ENCODE assay signal across 18 mouse cellular contexts in genomic region chr2:125764531-125764930, GRCm38 (mm10). TPM values are rescaled to one million over a fixed set of nuclear protein-coding genes. Genes with fewer than 3 reads are reported as not detected.
A peak's percentile ranks its signal among the peaks of the same experiment; 100 is the strongest.
DNase-seq lines count a peak whose midpoint lies in the region; ATAC-seq and TF ChIP-seq lines count a peak whose summit lies in the region.
"Had no signal": no experiment of that assay in that cellular context is flagged by ENCODE, and none has a peak within 500 bp of the region (broad histone marks: within the 10 kb centered on the region; RNA-seq: fewer than 3 reads in every experiment).

No protein-coding gene starts in this region.

- no peak for TF ChIP-seq POLR2A in liver, adult 2 months (IDR thresholded peaks at IDR 0.05; ENCODE audit: extremely low read depth, insufficient read depth, low read length)
- no peak for TF ChIP-seq POLR2A in lung, adult 2 months (IDR thresholded peaks at IDR 0.05; ENCODE audit: borderline replicate concordance, extremely low read depth, low read depth, low read length)

- peaks cover 43% of the 10 kb centered on the region for H3K36me3 ChIP-seq in liver, adult 2 months (ENCODE audit: control insufficient read depth, insufficient read depth, low read length)
- peaks cover 50% of the 10 kb centered on the region for H3K36me3 ChIP-seq in liver, postnatal 0 days (replicated peaks; ENCODE audit: insufficient read depth, low read length)
- peaks cover 15% of the 10 kb centered on the region for H3K36me3 ChIP-seq in lung, postnatal 0 days (ENCODE audit: insufficient read depth, low read length)

- DNase-seq in liver, adult 2 months (ENCODE audit: extremely low read depth, low read depth, low spot score): peak; percentile 91
- no peak for DNase-seq in liver, postnatal 0 days
- DNase-seq in lung, postnatal 0 days (ENCODE audit: low spot score): peak; percentile 21
- DNase-seq in lung, adult 2 months: no peak
- peak; percentile 18 for DNase-seq in lung, postnatal 25 days (ENCODE audit: low spot score)
- no peak for DNase-seq in lung, postnatal 10 days
- peak; percentile 35 for DNase-seq in lung, postnatal 36 days
- no peak for DNase-seq in lung, postnatal 4 days
- DNase-seq: adrenal gland, adult 2 months; adrenal gland, adult 8-10 months; B cell, adult 2 months; cerebellum, adult 11 months; cerebellum, adult 11-12 months had no signal

- H3K4me1 ChIP-seq in liver, adult 2 months (ENCODE audit: control insufficient read depth, insufficient read depth, low read length): peaks cover 9% of the 10 kb centered on the region
- H3K4me1 ChIP-seq in liver, postnatal 0 days (ENCODE audit: insufficient read depth): no peaks in the 10 kb centered on the region
- H3K4me1 ChIP-seq in lung, postnatal 0 days (ENCODE audit: insufficient read depth, low read depth, low read length): no peaks in the 10 kb centered on the region
- H3K4me1 ChIP-seq in lung, adult 2 months (ENCODE audit: control insufficient read depth, insufficient read depth, low read length): no peaks in the 10 kb centered on the region

- H3K9me3 ChIP-seq in liver, postnatal 0 days (ENCODE audit: low read length): no peaks in the 10 kb centered on the region
- H3K9me3 ChIP-seq in lung, postnatal 0 days (ENCODE audit: low read length): no peaks in the 10 kb centered on the region
- H3K9me3 ChIP-seq: G1E had no signal

- no peak overlapping the region for H3K9ac ChIP-seq in liver, adult 2 months (ENCODE audit: low read depth, low read length)
- no peak overlapping the region for H3K9ac ChIP-seq in liver, postnatal 0 days (replicated peaks)
- no peak overlapping the region for H3K9ac ChIP-seq in lung, postnatal 0 days (replicated peaks; ENCODE audit: low read depth)

- peak overlapping the region; percentile 85 for H3K27ac ChIP-seq in liver, adult 2 months (replicated peaks; ENCODE audit: insufficient read depth, low read depth, low read length)
- no peak overlapping the region for H3K27ac ChIP-seq in liver, postnatal 0 days (ENCODE audit: low read depth)
- H3K27ac ChIP-seq in lung, postnatal 0 days (ENCODE audit: low read length): no peak overlapping the region

- ATAC-seq in liver, postnatal 0 days: no peak
- ATAC-seq in lung, postnatal 0 days: no peak
- ATAC-seq: activated CD4-positive, CD25-positive, alpha-beta regulatory T cell, adult 4 months; CD4-positive, CD25-positive, alpha-beta regulatory T cell, adult 4 months; Patski had no signal

- H3K4me3 ChIP-seq in liver, adult 2 months (ENCODE audit: insufficient read depth, low read depth, low read length): no peak overlapping the region
- no peak overlapping the region for H3K4me3 ChIP-seq in liver, postnatal 0 days (ENCODE audit: low read depth, low read length)
- H3K4me3 ChIP-seq in lung, postnatal 0 days (ENCODE audit: low read depth, low read length): no peak overlapping the region
- no peak overlapping the region for H3K4me3 ChIP-seq in lung, adult 2 months (replicated peaks; ENCODE audit: extremely low read depth, low read depth, low read length)

- H3K27me3 ChIP-seq in liver, adult 2 months (ENCODE audit: control insufficient read depth, insufficient read depth, low read length): no peaks in the 10 kb centered on the region
- H3K27me3 ChIP-seq in liver, postnatal 0 days (ENCODE audit: insufficient read depth, low read length): no peaks in the 10 kb centered on the region
- H3K27me3 ChIP-seq in lung, postnatal 0 days (replicated peaks; ENCODE audit: insufficient read depth, low read length): no peaks in the 10 kb centered on the region
- H3K27me3 ChIP-seq: CH12.LX, Patski had no signal

- no peaks in the 10 kb centered on the region; the same call in 1 of the 2 replicates for H3K79me2 ChIP-seq in liver, adult 2 months (ENCODE audit: control insufficient read depth, insufficient read depth, low read length)

- TF ChIP-seq EP300 in liver, postnatal 0 days (IDR thresholded peaks at IDR 0.05; ENCODE audit: low read depth): no peak
- no peak for TF ChIP-seq EP300 in lung, postnatal 0 days (IDR thresholded peaks at IDR 0.05)

- TF ChIP-seq CTCF in liver, adult 2 months (IDR thresholded peaks at IDR 0.05; ENCODE audit: low read depth, low read length): no peak
- TF ChIP-seq CTCF in liver, postnatal 0 days (IDR thresholded peaks at IDR 0.05; ENCODE audit: low read depth): no peak
- no peak for TF ChIP-seq CTCF in lung, postnatal 0 days (IDR thresholded peaks at IDR 0.05)
- TF ChIP-seq CTCF in lung, adult 2 months (IDR thresholded peaks at IDR 0.05; ENCODE audit: insufficient read depth, low read length): no peak

- H3K4me2 ChIP-seq in liver, postnatal 0 days (ENCODE audit: low read depth, low read length): no peak overlapping the region
- H3K4me2 ChIP-seq in lung, postnatal 0 days (replicated peaks; ENCODE audit: low read depth, low read length): no peak overlapping the region

- 17% methylated on average over 5 of the region's 5 CpGs for WGBS in liver, adult 2 months
- 82% methylated on average over 5 of the region's 5 CpGs for WGBS in liver, postnatal 0 days (ENCODE audit: insufficient replicate concordance)
- 67% methylated on average over 5 of the region's 5 CpGs for WGBS in lung, postnatal 0 days
- 47% methylated on average over 5 of the region's 5 CpGs for WGBS in lung, adult 2 months

RNA-seq across cellular contexts. Expression of gene Secisbp2l, which starts 18.1 kb away (rescaled TPM):
- total RNA-seq in liver, adult 2 months (2014; rRNA removed): 25.7 and 26.0 TPM in 2 replicates
- 7.5 and 8.0 TPM in 2 replicates for polyA plus RNA-seq in liver, adult 2 months (2012; rRNA removed)
- 5.7 TPM in 2 replicates for polyA plus RNA-seq in liver, postnatal 0 days (2015; fragmentation: Nextera tagmentation; extraction: Ambion mirVana)
- polyA plus RNA-seq in lung, postnatal 0 days (2015; fragmentation: Nextera tagmentation; extraction: Ambion mirVana): 43.3 and 45.3 TPM in 2 replicates
- polyA plus RNA-seq in lung, adult 2 months (2012; rRNA removed): 23.2 and 29.1 TPM in 2 replicates

RNA-seq across cellular contexts. Expression of gene Shc4, which starts 40.6 kb away (rescaled TPM):
- total RNA-seq in liver, adult 2 months (2014; rRNA removed): 0.18 and 0.27 TPM in 2 replicates
- 0.26 and 0.32 TPM in 2 replicates for polyA plus RNA-seq in liver, adult 2 months (2012; rRNA removed)
- polyA plus RNA-seq in liver, postnatal 0 days (2015; fragmentation: Nextera tagmentation; extraction: Ambion mirVana): 0.26 and 0.32 TPM in 2 replicates
- polyA plus RNA-seq in lung, postnatal 0 days (2015; fragmentation: Nextera tagmentation; extraction: Ambion mirVana): 0.72 and 0.74 TPM in 2 replicates
- 0.34 and 0.51 TPM in 2 replicates for polyA plus RNA-seq in lung, adult 2 months (2012; rRNA removed)
- polyA plus RNA-seq: CD4-positive, CD25-positive, alpha-beta regulatory T cell, adult 4 months had no signal

Comparison
In these comparisons a context has a peak if more than half of its experiments do, and no peak if none do; other contexts are left out.
1. DNase-seq: peak in liver, adult 2 months (single experiment), lung, postnatal 0 days (single experiment), lung, postnatal 25 days (single experiment) and lung, postnatal 36 days (single experiment); none in liver, postnatal 0 days (single experiment), lung, adult 2 months (single experiment), lung, postnatal 10 days (single experiment) and lung, postnatal 4 days (0 of 2).